Mouse (Mus musculus) c-Kit-negative CD71-positive TER-119-positive erythroid progenitor cells, embryonic 14.5 days (primary cell): Measurements from ENCODE around the gene Lrrc7.
"Not testable (repeated sequence)": the region's sequence is repeated elsewhere in the genome, so short reads cannot be mapped to it uniquely, and the experiment has no call there.

ENCODE experiments used
- DNase-seq: peaks from one replicate; pipeline ENCODE4 v3.0.0-alpha.2; 2013; ENCODE audit warnings: low read depth, low spot score

Lrrc7 gene

GRCm38 (mm10) chr3:158168454-158168853 is 393.6 kb downstream of the Lrrc7 start:
- DNase-seq, result no peak

- no peak for DNase-seq
These were observed 397.0 kb downstream of the Lrrc7 start for GRCm38 (mm10) chr3:158165004-158165403.

GRCm38 (mm10) chr3:158164452-158164851 is 397.6 kb downstream of the Lrrc7 start:
- DNase-seq, result no peak

- DNase-seq, result no peak
These were observed 398.9 kb downstream of the Lrrc7 start for GRCm38 (mm10) chr3:158163127-158163526.

- no peak for DNase-seq
These were observed 400.0 kb downstream of the Lrrc7 start for GRCm38 (mm10) chr3:158161924-158162490.

- no peak for DNase-seq
These were observed 406.3 kb downstream of the Lrrc7 start for GRCm38 (mm10) chr3:158155515-158156286.

GRCm38 (mm10) chr3:158154134-158154533 is 407.9 kb downstream of the Lrrc7 start:
- no peak for DNase-seq

GRCm38 (mm10) chr3:158148998-158149397 is 413.0 kb downstream of the Lrrc7 start:
- DNase-seq, result no peak

GRCm38 (mm10) chr3:158140629-158141028 is 421.4 kb downstream of the Lrrc7 start:
- DNase-seq, result no peak

GRCm38 (mm10) chr3:158137796-158138195 is 424.2 kb downstream of the Lrrc7 start:
- DNase-seq, result no peak

GRCm38 (mm10) chr3:158131672-158132071 is 430.3 kb downstream of the Lrrc7 start:
- no peak for DNase-seq

- DNase-seq, result no peak
These were observed 430.8 kb downstream of the Lrrc7 start for GRCm38 (mm10) chr3:158131233-158131632.

- DNase-seq, result no peak
These were observed 439.1 kb downstream of the Lrrc7 start for GRCm38 (mm10) chr3:158122899-158123298.

GRCm38 (mm10) chr3:158105260-158105659 is 456.8 kb downstream of the Lrrc7 start:
- no peak for DNase-seq

GRCm38 (mm10) chr3:158103467-158103866 is 458.6 kb downstream of the Lrrc7 start:
- no peak for DNase-seq

GRCm38 (mm10) chr3:158102530-158102929 is 459.5 kb downstream of the Lrrc7 start:
- DNase-seq, result not testable (repeated sequence)

- DNase-seq, result not testable (repeated sequence)
These were observed 460.0 kb downstream of the Lrrc7 start for GRCm38 (mm10) chr3:158102043-158102442.

GRCm38 (mm10) chr3:158093919-158094318 is 468.1 kb downstream of the Lrrc7 start:
- no peak for DNase-seq

GRCm38 (mm10) chr3:158091601-158092000 is 470.4 kb downstream of the Lrrc7 start:
- DNase-seq, result no peak

GRCm38 (mm10) chr3:158077828-158078227 is 484.2 kb downstream of the Lrrc7 start:
- DNase-seq, result no peak

GRCm38 (mm10) chr3:158077380-158077772 is 484.6 kb downstream of the Lrrc7 start:
- no peak for DNase-seq

GRCm38 (mm10) chr3:158076685-158077379 is 485.2 kb downstream of the Lrrc7 start:
- DNase-seq, result peak; percentile 19

- no peak for DNase-seq
These were observed 487.0 kb downstream of the Lrrc7 start for GRCm38 (mm10) chr3:158075004-158075403.
